Mouse (Mus musculus) cerebellum, adult 9-10 months (tissue): ENCODE data around the gene Sumo1.

Experiments used
- DNase-seq: peaks from one replicate; pipeline ENCODE4 v3.0.0; 2022

Gene Sumo1

GRCm38 (mm10) chr1:59543911-59544310 is 126.7 kb downstream of the Sumo1 start:
- no peak for DNase-seq

DNA sequence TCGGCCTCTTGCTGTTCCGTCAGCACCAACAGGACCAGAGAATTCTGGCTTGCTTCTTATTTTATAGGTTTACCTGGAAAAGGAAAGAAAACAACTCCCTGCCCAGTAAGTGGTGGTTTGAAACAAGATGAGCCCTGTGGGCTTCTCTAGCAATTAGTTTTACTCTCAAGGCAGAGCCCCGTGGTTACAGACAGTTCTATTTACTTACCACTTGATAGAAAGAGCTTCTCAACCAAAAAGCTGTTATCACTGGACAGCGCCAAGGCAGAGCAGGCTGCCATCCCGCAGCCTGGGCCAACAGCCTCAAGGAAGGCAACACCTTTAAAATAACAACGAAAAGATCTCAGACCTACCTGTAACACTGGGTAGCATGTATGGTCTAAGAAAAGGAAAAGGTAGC is 128.4 kb downstream of the Sumo1 start:
- DNase-seq = peak; percentile 35

- peak; percentile 63 for DNase-seq
These were observed 129.2 kb downstream of the Sumo1 start for GRCm38 (mm10) chr1:59541271-59542020.

DNA sequence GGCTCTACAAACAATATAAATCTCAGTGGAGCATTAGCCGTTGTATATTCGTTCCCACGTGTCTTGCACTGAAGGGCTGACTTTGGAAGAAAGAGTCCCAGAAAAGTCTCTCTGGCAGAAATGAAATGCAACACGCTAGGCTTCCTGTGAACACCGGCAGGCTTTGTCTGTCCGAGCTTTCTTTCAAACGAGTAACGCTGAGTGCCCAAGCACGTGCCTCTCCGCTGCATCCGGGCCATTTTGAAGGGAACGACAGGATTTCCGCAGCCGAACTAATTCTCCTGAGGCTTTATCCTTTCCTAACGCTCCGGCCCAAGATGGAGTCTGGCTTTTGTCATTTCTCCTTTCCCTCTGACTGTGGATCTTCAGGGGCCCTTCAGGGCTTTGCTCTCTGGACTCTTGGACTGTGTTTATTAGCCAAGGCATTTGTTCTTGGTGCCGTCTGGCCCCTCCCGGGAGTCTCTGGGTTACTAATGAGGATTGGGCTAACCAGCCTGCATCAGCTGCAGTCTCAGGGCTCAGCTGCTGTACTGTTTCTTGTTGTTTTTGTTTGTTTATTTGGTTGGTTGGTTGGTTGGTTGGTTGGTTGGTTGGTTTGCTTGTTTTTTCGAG is 130.0 kb downstream of the Sumo1 start:
- no peak for DNase-seq

- DNase-seq = no peak
These were observed 132.3 kb downstream of the Sumo1 start for GRCm38 (mm10) chr1:59538381-59538780.
